Mouse (Mus musculus): ENCODE measurements around the gene Zfp423. TPM values are rescaled to one million over a fixed set of nuclear protein-coding genes. Genes with fewer than 3 reads are reported as not detected.

The Zfp423 gene
- polyA plus RNA-seq, 1 experiment, result not detected

DNA sequence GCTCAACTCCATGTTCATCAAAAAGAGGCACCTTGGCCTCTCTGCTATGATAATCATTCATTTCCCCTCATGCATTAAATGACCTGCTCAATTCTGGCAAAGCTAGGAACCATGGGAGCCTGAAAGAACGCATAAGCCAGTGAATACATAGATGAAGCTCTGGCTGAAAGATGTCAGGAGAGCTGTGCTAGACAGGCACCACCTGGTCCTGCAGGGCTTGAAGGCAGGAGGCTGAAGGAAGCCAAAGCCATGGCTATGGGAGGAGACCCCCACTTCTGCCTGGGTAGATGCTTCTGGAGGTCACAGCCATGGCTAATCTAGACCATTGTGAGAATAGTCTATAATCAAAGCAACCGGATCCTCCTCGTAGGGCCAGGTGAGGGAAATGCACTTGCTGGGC, 183.5 kb downstream of the Zfp423 start:
- no peak for TF ChIP-seq CTCF (IDR thresholded peaks at IDR 0.05; ENCODE audit: insufficient read depth, low read depth, low read length)
- TF ChIP-seq POLR2A (IDR thresholded peaks at IDR 0.05; ENCODE audit: insufficient read depth, low read depth, low read length), result no peak
- Histone ChIP-seq H3K4me1 (ENCODE audit: control insufficient read depth, insufficient read depth, low read length) (peaks cover 8% of the 10 kb centered on the region; the same call in 1 of the 2 replicates), H3K4me3 (ENCODE audit: insufficient read depth, low read depth, low read length) (no peak overlapping the region), H3K27ac (ENCODE audit: insufficient read depth, low read depth, low read length) (no peak overlapping the region)
- 97% methylated on average over 3 of the region's 3 CpGs for WGBS

DNA sequence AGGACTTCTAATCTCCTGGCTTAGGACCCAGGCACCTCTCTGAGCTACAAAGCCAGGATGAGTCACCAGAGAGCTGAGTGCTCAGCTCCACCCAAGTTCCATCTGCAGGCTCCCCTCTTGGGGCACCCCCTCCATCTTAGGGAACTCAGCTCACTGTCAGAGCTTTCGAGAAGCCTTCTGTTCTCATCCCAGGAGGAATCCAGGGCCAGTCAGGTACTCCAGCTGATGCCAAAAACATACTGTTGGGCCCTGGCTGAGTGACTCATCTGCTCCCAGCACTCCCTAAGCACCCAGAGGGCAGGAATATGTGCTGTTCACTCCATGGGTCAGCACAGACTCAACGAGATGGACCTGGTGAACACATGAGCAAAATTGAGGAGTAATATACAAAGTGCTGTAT, 184.4 kb downstream of the Zfp423 start:
- 80% methylated on average over 2 of the region's 2 CpGs for WGBS
- Histone ChIP-seq H3K4me1 (ENCODE audit: control insufficient read depth, insufficient read depth, low read length) (peaks cover 8% of the 10 kb centered on the region; the same call in 1 of the 2 replicates), H3K27ac (ENCODE audit: insufficient read depth, low read depth, low read length) (no peak overlapping the region), H3K4me3 (ENCODE audit: insufficient read depth, low read depth, low read length) (no peak overlapping the region)
- no peak for TF ChIP-seq POLR2A (IDR thresholded peaks at IDR 0.05; ENCODE audit: insufficient read depth, low read depth, low read length)
- no peak for TF ChIP-seq CTCF (IDR thresholded peaks at IDR 0.05; ENCODE audit: insufficient read depth, low read depth, low read length)

DNA sequence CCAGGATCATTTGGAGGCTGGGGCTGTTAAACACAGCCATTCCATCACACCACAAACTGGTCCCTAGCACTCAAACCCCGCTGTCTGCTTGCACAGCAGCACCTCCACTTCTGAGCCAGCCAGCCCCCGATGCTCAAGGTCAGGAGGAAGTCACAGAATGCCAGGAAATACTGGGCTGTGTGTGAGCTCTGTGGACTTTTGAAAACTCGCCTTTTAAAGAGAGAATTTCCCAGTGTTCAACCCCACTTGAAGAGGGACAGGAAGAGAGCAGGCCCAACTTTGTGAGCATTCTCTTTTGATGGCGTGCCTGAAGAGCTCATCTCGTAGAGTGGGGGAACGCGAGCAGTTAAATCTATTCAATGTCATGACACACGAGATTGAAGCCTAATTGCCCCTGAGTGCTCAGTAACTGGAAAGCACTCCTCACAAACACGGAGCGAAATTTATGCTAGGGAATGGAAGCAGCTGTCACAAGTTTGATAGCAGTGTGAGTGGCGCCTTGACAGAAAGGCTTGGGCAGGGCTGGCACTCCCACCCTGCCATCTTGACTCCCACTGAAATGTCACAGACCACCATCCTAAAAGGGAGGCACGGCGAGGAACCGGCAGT, 186.4 kb downstream of the Zfp423 start:
- Histone ChIP-seq H3K4me3 (ENCODE audit: insufficient read depth, low read depth, low read length) (no peak overlapping the region), H3K27ac (ENCODE audit: insufficient read depth, low read depth, low read length) (no peak overlapping the region), H3K4me1 (ENCODE audit: control insufficient read depth, insufficient read depth, low read length) (peaks cover 8% of the 10 kb centered on the region; the same call in 1 of the 2 replicates)
- 80% methylated on average over 14 of the region's 14 CpGs for WGBS
- TF ChIP-seq CTCF (IDR thresholded peaks at IDR 0.05; ENCODE audit: insufficient read depth, low read depth, low read length) (no peak), POLR2A (IDR thresholded peaks at IDR 0.05; ENCODE audit: insufficient read depth, low read depth, low read length) (no peak)

DNA sequence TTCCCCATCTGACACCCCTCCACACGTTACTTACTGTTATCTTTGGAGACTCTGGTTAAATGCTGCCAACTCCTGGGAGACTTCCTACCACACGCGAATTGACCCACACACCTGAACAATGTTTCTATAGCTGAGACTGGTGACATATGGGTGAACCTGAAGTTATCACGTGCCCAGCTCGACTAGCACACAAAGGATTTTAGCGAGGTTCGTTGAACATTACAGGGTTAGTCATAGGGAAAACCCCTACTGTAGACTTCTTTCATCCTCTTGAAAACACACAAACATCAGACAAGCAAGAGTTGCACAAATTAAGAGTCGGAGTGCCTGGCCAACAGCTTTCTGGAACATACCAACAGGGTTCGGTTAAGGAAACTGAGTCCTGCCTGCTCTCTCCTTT, 191.5 kb downstream of the Zfp423 start:
- WGBS, result 78% methylated on average over 9 of the region's 9 CpGs
- no peak for TF ChIP-seq CTCF (IDR thresholded peaks at IDR 0.05; ENCODE audit: insufficient read depth, low read depth, low read length)
- TF ChIP-seq POLR2A (IDR thresholded peaks at IDR 0.05; ENCODE audit: insufficient read depth, low read depth, low read length), result no peak
- no peaks in the 10 kb centered on the region for H3K4me1 ChIP-seq (ENCODE audit: control insufficient read depth, insufficient read depth, low read length)
- no peak overlapping the region for H3K27ac ChIP-seq (ENCODE audit: insufficient read depth, low read depth, low read length)
- no peak overlapping the region for H3K4me3 ChIP-seq (ENCODE audit: insufficient read depth, low read depth, low read length)

DNA sequence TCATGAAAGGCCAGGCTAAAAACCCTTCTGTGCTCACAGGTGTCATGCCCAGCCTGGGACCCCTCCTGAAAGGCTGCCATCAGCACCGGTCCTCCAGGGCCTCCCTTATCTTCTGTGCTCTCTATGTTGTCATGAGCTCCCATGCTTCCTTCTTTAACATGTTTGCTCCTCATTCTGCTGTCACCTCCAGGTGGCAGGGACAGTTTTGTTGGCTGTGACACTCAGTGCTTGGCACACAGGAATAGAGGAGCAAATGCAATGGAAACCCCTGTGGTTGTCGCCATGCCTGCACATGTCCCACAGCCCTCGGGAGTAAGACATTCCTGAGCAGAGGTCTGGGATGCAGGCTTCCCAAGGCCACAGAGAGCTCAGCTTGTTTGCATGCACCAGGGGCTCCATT, 194.1 kb downstream of the Zfp423 start:
- 92% methylated on average over 3 of the region's 3 CpGs for WGBS
- TF ChIP-seq POLR2A (IDR thresholded peaks at IDR 0.05; ENCODE audit: insufficient read depth, low read depth, low read length), result no peak
- no peak for TF ChIP-seq CTCF (IDR thresholded peaks at IDR 0.05; ENCODE audit: insufficient read depth, low read depth, low read length)
- no peak overlapping the region for H3K4me3 ChIP-seq (ENCODE audit: insufficient read depth, low read depth, low read length)
- H3K27ac ChIP-seq (ENCODE audit: insufficient read depth, low read depth, low read length), result no peak overlapping the region
- no peaks in the 10 kb centered on the region for H3K4me1 ChIP-seq (ENCODE audit: control insufficient read depth, insufficient read depth, low read length)

DNA sequence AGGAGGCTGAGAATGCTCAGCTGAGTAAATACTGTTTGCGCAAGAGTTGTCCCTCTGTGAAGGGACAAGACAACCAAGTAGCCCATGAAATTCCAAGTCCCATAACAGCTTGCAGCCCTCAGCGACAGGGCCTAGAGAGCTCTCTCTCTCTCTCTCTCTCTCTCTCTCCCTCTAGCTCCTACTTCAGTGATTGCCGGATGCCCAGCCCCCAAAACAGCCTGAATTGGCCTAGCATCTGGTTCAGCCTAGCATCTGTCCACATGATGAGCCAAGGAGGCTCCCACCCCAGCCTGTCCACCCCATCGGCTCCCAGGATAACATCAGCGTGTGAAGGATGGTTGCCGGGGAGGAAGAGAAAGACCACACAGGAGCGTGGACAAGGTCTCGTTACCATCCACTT, 200.6 kb downstream of the Zfp423 start:
- H3K4me3 ChIP-seq (ENCODE audit: insufficient read depth, low read depth, low read length), result no peak overlapping the region
- peaks cover 4% of the 10 kb centered on the region; the same call in 1 of the 2 replicates for H3K4me1 ChIP-seq (ENCODE audit: control insufficient read depth, insufficient read depth, low read length)
- H3K27ac ChIP-seq (ENCODE audit: insufficient read depth, low read depth, low read length), result no peak overlapping the region
- 84% methylated on average over 8 of the region's 8 CpGs for WGBS
- TF ChIP-seq POLR2A (IDR thresholded peaks at IDR 0.05; ENCODE audit: insufficient read depth, low read depth, low read length) (no peak), CTCF (IDR thresholded peaks at IDR 0.05; ENCODE audit: insufficient read depth, low read depth, low read length) (no peak)

DNA sequence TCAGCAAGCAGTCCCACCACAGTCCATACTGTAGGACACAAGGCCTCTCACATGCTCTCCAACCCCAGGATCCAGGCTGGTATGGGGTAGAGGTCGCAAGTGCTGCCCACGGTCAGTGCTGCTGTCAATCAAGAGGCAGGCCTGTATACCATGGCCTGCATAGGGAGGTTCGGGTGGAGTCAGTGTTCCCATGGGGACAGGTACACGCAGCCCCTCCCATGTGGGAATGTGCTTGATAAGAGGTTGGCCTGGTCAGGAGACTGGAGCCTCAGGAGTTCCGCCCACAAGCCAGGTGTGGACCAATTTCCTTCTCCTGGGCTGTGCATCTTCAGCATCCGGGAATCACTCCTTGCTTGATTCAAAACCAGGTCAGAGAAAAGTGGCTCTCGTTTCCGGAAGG, 204.5 kb downstream of the Zfp423 start:
- H3K4me3 ChIP-seq (ENCODE audit: insufficient read depth, low read depth, low read length), result no peak overlapping the region
- 90% methylated on average over 8 of the region's 8 CpGs for WGBS

DNA sequence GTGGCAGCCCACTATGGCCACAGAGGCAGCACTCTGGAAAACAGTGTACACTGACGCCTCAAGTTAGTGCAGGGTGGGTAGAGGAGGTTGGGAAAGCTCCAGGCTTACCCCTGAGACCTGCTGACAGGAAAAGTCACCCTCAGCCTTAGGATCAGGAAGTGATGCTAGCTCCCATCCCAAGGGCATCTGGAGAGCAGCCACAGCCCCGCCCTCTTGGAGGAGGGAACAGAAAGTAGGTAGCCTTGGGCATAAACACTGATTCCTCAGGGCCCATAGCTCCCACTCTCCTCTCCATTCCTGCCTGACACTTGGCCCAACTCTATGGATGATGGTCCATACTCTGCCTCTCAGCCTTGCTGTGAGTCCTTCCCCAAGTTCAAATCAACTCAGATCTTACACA, 205.8 kb downstream of the Zfp423 start:
- no peak overlapping the region for H3K4me3 ChIP-seq (ENCODE audit: insufficient read depth, low read depth, low read length)
- 88% methylated on average over 2 of the region's 2 CpGs for WGBS
- H3K27ac ChIP-seq (ENCODE audit: insufficient read depth, low read depth, low read length), result no peak overlapping the region
- peaks cover 4% of the 10 kb centered on the region; the same call in 1 of the 2 replicates for H3K4me1 ChIP-seq (ENCODE audit: control insufficient read depth, insufficient read depth, low read length)
- no peak for TF ChIP-seq POLR2A (IDR thresholded peaks at IDR 0.05; ENCODE audit: insufficient read depth, low read depth, low read length)
- no peak for TF ChIP-seq CTCF (IDR thresholded peaks at IDR 0.05; ENCODE audit: insufficient read depth, low read depth, low read length)

More for the DNA sequence above, 204.5 kb downstream of the Zfp423 start:
- H3K4me1 ChIP-seq (ENCODE audit: control insufficient read depth, insufficient read depth, low read length), result peaks cover 8% of the 10 kb centered on the region; the same call in 1 of the 2 replicates
- H3K27ac ChIP-seq (ENCODE audit: insufficient read depth, low read depth, low read length), result no peak overlapping the region
- no peak for TF ChIP-seq CTCF (IDR thresholded peaks at IDR 0.05; ENCODE audit: insufficient read depth, low read depth, low read length)
- TF ChIP-seq POLR2A (IDR thresholded peaks at IDR 0.05; ENCODE audit: insufficient read depth, low read depth, low read length), result no peak

DNA sequence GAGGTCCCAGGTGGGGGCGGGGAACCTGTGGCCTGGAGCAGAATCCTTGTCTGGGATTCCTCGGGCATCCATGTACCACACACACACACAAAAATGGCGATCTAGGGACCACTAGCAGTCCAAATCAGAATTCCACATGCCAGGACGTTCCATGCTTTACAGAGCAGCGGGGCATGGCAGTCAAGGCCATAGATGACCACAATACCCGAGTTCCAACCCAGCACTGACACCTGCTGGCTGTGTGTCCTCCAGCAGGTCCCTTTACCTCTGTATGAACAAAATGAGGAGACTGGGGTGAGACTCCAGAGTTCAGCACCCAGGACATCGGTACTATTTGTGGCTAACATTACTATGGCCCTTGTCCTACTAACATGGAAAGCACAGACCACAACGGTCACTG, 206.2 kb downstream of the Zfp423 start:
- H3K4me1 ChIP-seq (ENCODE audit: control insufficient read depth, insufficient read depth, low read length), result peaks cover 4% of the 10 kb centered on the region; the same call in 1 of the 2 replicates
- H3K27ac ChIP-seq (ENCODE audit: insufficient read depth, low read depth, low read length), result no peak overlapping the region
- no peak overlapping the region for H3K4me3 ChIP-seq (ENCODE audit: insufficient read depth, low read depth, low read length)
- TF ChIP-seq POLR2A (IDR thresholded peaks at IDR 0.05; ENCODE audit: insufficient read depth, low read depth, low read length) (no peak), CTCF (IDR thresholded peaks at IDR 0.05; ENCODE audit: insufficient read depth, low read depth, low read length) (no peak)
- 81% methylated on average over 8 of the region's 8 CpGs for WGBS
